Mouse (Mus musculus): ENCODE results near the gene Lrrc58. TPM values are rescaled to one million over a fixed set of nuclear protein-coding genes. Genes with fewer than 3 reads are reported as not detected.

Lrrc58 gene
- total RNA-seq, 2 experiments from 2014 or later, result 102 to 104 TPM

GRCm38 (mm10) chr16:37919000-37919399, 50.8 kb downstream of the Lrrc58 start:
- DNase-seq (ENCODE audit: extremely low spot score in 1 of 2, low spot score in 1 of 2), result no peak

- no peak for DNase-seq (ENCODE audit: extremely low spot score in 1 of 2, low spot score in 1 of 2)
Measured at GRCm38 (mm10) chr16:37920842-37921409, 52.7 kb downstream of the Lrrc58 start.

- no peak for DNase-seq (ENCODE audit: extremely low spot score in 1 of 2, low spot score in 1 of 2)
Measured at GRCm38 (mm10) chr16:37926087-37926486, 57.9 kb downstream of the Lrrc58 start.

GRCm38 (mm10) chr16:37927117-37927516, 58.9 kb downstream of the Lrrc58 start:
- no peak for DNase-seq (ENCODE audit: extremely low spot score in 1 of 2, low spot score in 1 of 2)

GRCm38 (mm10) chr16:37929006-37929405, 60.8 kb downstream of the Lrrc58 start:
- no peak for DNase-seq (ENCODE audit: extremely low spot score in 1 of 2, low spot score in 1 of 2)

- DNase-seq (ENCODE audit: extremely low spot score in 1 of 2, low spot score in 1 of 2), result no peak
Measured at GRCm38 (mm10) chr16:37929626-37930025, 61.4 kb downstream of the Lrrc58 start.

GRCm38 (mm10) chr16:37934932-37935331, 66.7 kb downstream of the Lrrc58 start:
- no peak for DNase-seq (ENCODE audit: extremely low spot score in 1 of 2, low spot score in 1 of 2)

- no peak for DNase-seq (ENCODE audit: extremely low spot score in 1 of 2, low spot score in 1 of 2)
Measured at GRCm38 (mm10) chr16:37937276-37937675, 69.1 kb downstream of the Lrrc58 start.

Other genes starting within 250 kb of the Lrrc58 start
- gene Ndufb4, start 213.9 kb upstream of the Lrrc58 start, total RNA-seq (2021), result 10 to 100 TPM; 77.3 to 82.8 TPM
- 10 to 100 TPM; 32.0 to 36.1 TPM for gene Fstl1, start 91.5 kb upstream of the Lrrc58 start, total RNA-seq (2021)
- not detected for gene Gm36028, start 7.2 kb upstream of the Lrrc58 start, total RNA-seq (2021)
- gene Gpr156, start 48.1 kb downstream of the Lrrc58 start, total RNA-seq (2021), result under 1 TPM; 0.76 to 0.77 TPM
- 100 to 1,000 TPM; 139 to 153 TPM for gene Gsk3b, start 220.6 kb downstream of the Lrrc58 start, total RNA-seq (2021)